Mouse (Mus musculus) adrenal gland, postnatal 36 days (tissue): ENCODE data around the gene Nipsnap2. TPM values are rescaled to one million over a fixed set of nuclear protein-coding genes. Genes with fewer than 3 reads are reported as not detected.

ENCODE experiments used
- total RNA-seq, 2 experiments: library from RNA; stranded (reverse); gene quantifications; 2 replicates each; pipeline ENCODE4 v1.2.3; 2021

The Nipsnap2 gene
- total RNA-seq, 2 experiments from 2014 or later = 116 to 140 TPM

Other genes with a start within 250 kb of the Nipsnap2 start
- gene Sfswap, start 223.8 kb upstream of the Nipsnap2 start, total RNA-seq = 10 to 100 TPM; 44.8 to 55.6 TPM
- gene Mmp17, start 140.9 kb upstream of the Nipsnap2 start, total RNA-seq = 1 to 10 TPM in 1 of 2 experiments, under 1 TPM in 1; 0.95 to 1.9 TPM
- 1 to 10 TPM; 2.3 to 3.3 TPM for gene Zfp11, start 55.0 kb upstream of the Nipsnap2 start, total RNA-seq
- not detected for gene Sept14, start 16.6 kb upstream of the Nipsnap2 start, total RNA-seq
- 100 to 1,000 TPM in 1 of 2 experiments, 10 to 100 TPM in 1; 80.7 to 106 TPM for gene Mrps17, start 9.6 kb upstream of the Nipsnap2 start, total RNA-seq
- gene Psph, start 62.4 kb downstream of the Nipsnap2 start, total RNA-seq = 10 to 100 TPM; 20.1 to 27.0 TPM
- gene Sumf2, start 121.9 kb downstream of the Nipsnap2 start, total RNA-seq = 10 to 100 TPM; 34.1 to 56.5 TPM
- 1,000 to 10,000 TPM; 1,014 to 1,053 TPM for gene Chchd2, start 162.4 kb downstream of the Nipsnap2 start, total RNA-seq
- 1 to 10 TPM in 1 of 2 experiments, under 1 TPM in 1; 0.99 to 2.3 TPM for gene Zbed5, start 170.7 kb downstream of the Nipsnap2 start, total RNA-seq
- gene Phkg1, start 173.5 kb downstream of the Nipsnap2 start, total RNA-seq = 1 to 10 TPM; 1.4 to 4.3 TPM
- gene Nupr1l, start 183.5 kb downstream of the Nipsnap2 start, total RNA-seq = 1 to 10 TPM; 4.3 to 6.1 TPM
- 10 to 100 TPM; 31.9 to 38.5 TPM for gene Vkorc1l1, start 216.9 kb downstream of the Nipsnap2 start, total RNA-seq